Mouse (Mus musculus): ENCODE measurements around the gene Gimap3.

GRCm38 (mm10) chr6:48741273-48741672, 29.4 kb downstream of the Gimap3 start:
- no peak for TF ChIP-seq POLR2A (IDR thresholded peaks at IDR 0.05; ENCODE audit: insufficient read depth, low read length)
- TF ChIP-seq CTCF (IDR thresholded peaks at IDR 0.05; ENCODE audit: low read depth, low read length): no peak
- no peak for TF ChIP-seq EP300 (IDR thresholded peaks at IDR 0.05; ENCODE audit: insufficient read depth, low read depth, low read length)
